Mouse (Mus musculus) midbrain, embryonic 13.5 days (tissue): ENCODE measurements around the gene Bmi1. TPM values are rescaled to one million over a fixed set of nuclear protein-coding genes. Genes with fewer than 3 reads are reported as not detected.
A peak's percentile ranks its signal among the peaks of the same experiment; 100 is the strongest.

ENCODE experiments used
- ATAC-seq: fragments of 200-750 bp; cut with Nextera tagmentation; 2 replicates; pipeline ENCODE4 v1.8.0; 2017; ENCODE audit warnings: mild to moderate bottlenecking, moderate TSS enrichment, moderate library complexity
- H3K27ac ChIP-seq: fragments of 300-500 bp; sonication (generic); 2 replicates; pipeline ENCODE4 v1.5.1; 2015; ENCODE audit warnings: inconsistent platforms, mild to moderate bottlenecking, moderate library complexity
- H3K27me3 ChIP-seq: fragments of 300-500 bp; sonication (generic); 2 replicates; pipeline ENCODE4 v1.6.1; 2015; ENCODE audit warnings: mild to moderate bottlenecking, inconsistent platforms
- H3K36me3 ChIP-seq: fragments of 300-500 bp; sonication (generic); 2 replicates; pipeline ENCODE4 v1.6.1; 2015; ENCODE audit warnings: mild to moderate bottlenecking, inconsistent platforms
- H3K4me1 ChIP-seq: fragments of 300-500 bp; sonication (generic); replicated peaks from 2 replicates; pipeline ENCODE4 v1.6.1; 2015; ENCODE audit warnings: inconsistent platforms
- H3K4me2 ChIP-seq: fragments of 300-500 bp; sonication (generic); replicated peaks from 2 replicates; pipeline ENCODE4 v1.6.1; 2015; ENCODE audit warnings: moderate library complexity, mild to moderate bottlenecking, inconsistent platforms
- H3K4me3 ChIP-seq: fragments of 300-500 bp; sonication (generic); replicated peaks from 2 replicates; pipeline ENCODE4 v1.5.1; 2015; ENCODE audit warnings: mild to moderate bottlenecking, inconsistent platforms
- H3K9ac ChIP-seq: fragments of 300-500 bp; sonication (generic); replicated peaks from 2 replicates; pipeline ENCODE4 v1.6.1; 2015; ENCODE audit warnings: mild to moderate bottlenecking, inconsistent platforms
- H3K9me3 ChIP-seq: fragments of 300-500 bp; sonication (generic); 2 replicates; pipeline ENCODE4 v1.6.1; 2016; ENCODE audit warnings: mild to moderate bottlenecking, inconsistent platforms
- WGBS: fragments of 180-500 bp; shearing (Covaris S2); methylation state at CpG from one replicate; pipeline ENCODE4 v1.1.7; 2015; 5-methylcytosine and 5-hydroxymethylcytosine counted together
- polyA plus RNA-seq: library from polyadenylated mRNA; unstranded; fragments of >200 nt; fragmentation: Nextera tagmentation; extraction: Ambion mirVana; gene quantifications from 2 replicates; pipeline ENCODE4 v1.2.1, GENCODE M21; 2015

The Bmi1 gene
- polyA plus RNA-seq, 1 experiment from 2014 or later: 33.9 TPM

DNA sequence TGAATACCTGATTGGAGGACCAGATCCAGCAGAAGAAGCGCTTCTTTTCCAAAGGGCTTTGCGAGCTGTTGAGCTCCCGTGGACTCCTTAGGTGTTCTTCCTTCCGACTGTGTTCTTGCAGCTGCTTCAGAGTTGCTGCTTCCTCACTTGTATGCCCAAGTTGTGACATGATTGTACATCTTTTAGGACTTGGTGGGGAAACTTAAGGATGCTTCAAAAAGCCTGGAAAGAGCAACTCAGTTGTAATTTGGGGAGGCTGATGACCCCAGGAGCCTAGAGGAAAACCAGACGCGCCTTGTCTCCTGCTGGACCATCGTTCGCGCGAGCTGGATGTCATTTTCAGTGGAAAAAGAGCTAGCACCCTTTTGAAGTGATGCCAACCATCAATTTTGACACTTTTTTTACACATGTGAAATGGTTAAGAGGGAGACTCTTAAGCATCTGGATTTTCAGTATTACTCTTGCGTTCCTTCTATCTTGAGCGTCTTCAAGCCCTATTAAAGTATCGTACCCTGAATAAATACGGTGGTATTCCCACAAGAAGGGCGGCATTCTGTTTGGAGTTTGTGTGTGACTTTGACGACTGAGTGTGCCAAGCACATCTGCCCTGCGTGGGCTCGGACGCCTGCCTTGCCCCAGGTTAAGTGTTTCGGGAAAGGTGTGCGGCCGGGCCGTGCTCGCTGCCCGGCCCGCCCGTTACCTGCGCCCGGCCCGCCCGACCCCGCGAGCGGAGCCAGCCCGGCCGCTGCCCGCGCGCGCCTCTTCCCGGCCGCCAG, 949 bp upstream of the Bmi1 start:
- H3K36me3 ChIP-seq: no peaks in the 10 kb centered on the region
- peak overlapping the region; percentile 89 for H3K4me3 ChIP-seq
- peaks cover 40% of the 10 kb centered on the region for H3K27me3 ChIP-seq
- no peak for ATAC-seq
- H3K9ac ChIP-seq: peak overlapping the region; percentile 96
- 4% methylated on average over 40 of the region's 42 CpGs for WGBS
- no peaks in the 10 kb centered on the region for H3K9me3 ChIP-seq
- peak overlapping the region; percentile 98 for H3K27ac ChIP-seq
- H3K4me2 ChIP-seq: peak overlapping the region; percentile 85
- H3K4me1 ChIP-seq: peaks cover 48% of the 10 kb centered on the region

DNA sequence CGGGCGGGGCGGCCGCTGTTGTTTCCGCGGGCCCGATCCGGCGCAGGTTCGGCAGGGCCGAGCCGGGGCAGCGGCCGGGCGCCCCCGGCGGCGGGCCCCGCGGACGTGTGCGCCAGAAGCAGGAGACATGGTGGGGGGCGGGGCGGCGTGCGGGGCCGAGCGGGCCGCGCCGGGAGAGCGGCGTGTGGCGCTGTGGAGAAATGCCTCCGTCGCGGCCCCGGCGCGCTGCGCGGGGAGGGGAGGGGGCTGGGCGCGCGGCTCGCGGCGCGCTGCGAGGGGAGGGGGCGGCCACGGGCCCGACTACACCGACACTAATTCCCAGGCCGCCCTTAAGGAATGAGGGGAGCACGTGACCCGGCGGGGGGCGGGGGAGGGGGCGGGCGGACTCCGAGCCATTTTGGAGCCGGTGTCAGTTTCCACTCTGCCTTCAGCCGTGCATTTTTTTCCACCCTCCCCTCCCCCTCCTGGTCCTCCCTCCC, 322 bp upstream of the Bmi1 start:
- no peaks in the 10 kb centered on the region for H3K36me3 ChIP-seq
- WGBS: 0% methylated on average over 10 of the region's 64 CpGs
- peak overlapping the region; percentile 89 for H3K4me3 ChIP-seq
- H3K27me3 ChIP-seq: peaks cover 46% of the 10 kb centered on the region
- peak; percentile 87 for ATAC-seq
- H3K9me3 ChIP-seq: no peaks in the 10 kb centered on the region
- H3K4me1 ChIP-seq: peaks cover 51% of the 10 kb centered on the region
- peak overlapping the region; percentile 96 for H3K9ac ChIP-seq
- H3K27ac ChIP-seq: peak overlapping the region; percentile 98
- H3K4me2 ChIP-seq: peak overlapping the region; percentile 85

DNA sequence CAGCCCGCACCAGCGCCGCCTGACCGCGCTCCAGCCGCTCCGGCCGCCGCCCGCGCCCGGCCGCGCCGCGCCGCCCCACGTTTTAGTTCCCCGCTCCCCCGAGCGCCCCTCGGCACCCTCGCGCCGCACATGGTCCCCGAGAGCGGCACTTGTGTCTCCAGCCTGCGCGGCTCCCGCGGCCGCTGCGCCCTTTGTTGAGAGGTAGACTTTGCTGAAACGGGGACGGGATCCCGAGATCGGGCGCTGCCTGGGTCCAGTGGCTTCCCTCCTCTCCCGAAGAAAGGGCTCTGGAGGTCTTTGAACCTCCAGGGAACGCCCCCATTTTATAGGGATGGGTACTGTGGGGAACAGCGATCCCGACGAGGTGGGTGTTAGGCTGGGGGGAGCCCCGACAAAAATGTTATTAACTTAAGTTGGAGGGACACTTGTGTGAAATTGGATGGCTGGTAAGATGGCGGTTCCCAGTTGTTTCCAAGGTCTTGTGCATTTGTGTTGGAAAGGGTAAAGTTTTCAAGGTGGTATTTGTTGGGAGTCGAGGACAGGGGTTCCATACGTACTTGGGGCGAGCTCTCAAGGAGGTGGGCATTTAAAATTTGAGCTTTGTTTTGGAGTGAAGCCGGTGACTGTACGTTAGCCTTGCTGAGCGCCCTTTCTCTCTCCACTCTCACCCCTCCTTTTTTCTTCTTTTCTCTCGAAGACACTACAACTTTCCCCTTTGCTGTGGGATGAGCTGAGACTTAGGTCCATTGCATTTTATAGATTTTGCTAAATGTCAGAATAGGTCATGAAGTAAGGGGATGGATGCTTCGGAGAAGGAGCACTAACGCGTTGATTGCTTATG, 1.0 kb downstream of the Bmi1 start:
- peak; percentile 15 for ATAC-seq
- H3K27me3 ChIP-seq: peaks cover 59% of the 10 kb centered on the region
- peak overlapping the region; percentile 89 for H3K4me3 ChIP-seq
- H3K36me3 ChIP-seq: peaks cover 5% of the 10 kb centered on the region
- peaks cover 50% of the 10 kb centered on the region for H3K4me1 ChIP-seq
- peak overlapping the region; percentile 98 for H3K27ac ChIP-seq
- peak overlapping the region; percentile 96 for H3K9ac ChIP-seq
- peak overlapping the region; percentile 85 for H3K4me2 ChIP-seq
- H3K9me3 ChIP-seq: no peaks in the 10 kb centered on the region
- under 1% methylated on average over 42 of the region's 55 CpGs for WGBS

DNA sequence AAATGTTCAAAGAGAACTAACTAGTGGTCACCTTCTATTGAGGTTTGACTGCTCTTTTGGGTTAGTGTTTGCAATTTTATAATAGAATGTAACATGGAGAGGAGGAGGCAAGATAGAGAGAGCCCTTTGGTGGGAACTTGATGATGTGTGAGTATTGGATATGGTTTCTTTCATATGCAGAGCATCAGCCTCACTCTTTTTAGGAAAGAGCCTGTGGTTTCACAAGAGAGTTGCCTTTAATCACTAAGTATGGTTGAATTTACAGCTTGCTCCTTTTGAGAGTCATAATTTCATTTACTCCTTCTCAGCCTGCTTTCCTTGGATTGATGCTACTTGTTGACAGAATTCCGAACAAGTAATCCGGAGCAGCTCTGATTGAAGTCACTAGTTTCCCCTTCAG, 2.9 kb downstream of the Bmi1 start:
- Histone ChIP-seq H3K27ac (no peak overlapping the region), H3K9ac (no peak overlapping the region), H3K4me3 (0 out of 2 replicates have a peak overlapping the region, but pooled peaks have one; percentile 2), H3K27me3 (peaks cover 66% of the 10 kb centered on the region), H3K4me1 (peaks cover 37% of the 10 kb centered on the region), H3K4me2 (no peak overlapping the region), H3K9me3 (no peaks in the 10 kb centered on the region), H3K36me3 (peaks cover 16% of the 10 kb centered on the region)
- ATAC-seq: no peak
- WGBS: 25% methylated on average over 2 of the region's 2 CpGs

DNA sequence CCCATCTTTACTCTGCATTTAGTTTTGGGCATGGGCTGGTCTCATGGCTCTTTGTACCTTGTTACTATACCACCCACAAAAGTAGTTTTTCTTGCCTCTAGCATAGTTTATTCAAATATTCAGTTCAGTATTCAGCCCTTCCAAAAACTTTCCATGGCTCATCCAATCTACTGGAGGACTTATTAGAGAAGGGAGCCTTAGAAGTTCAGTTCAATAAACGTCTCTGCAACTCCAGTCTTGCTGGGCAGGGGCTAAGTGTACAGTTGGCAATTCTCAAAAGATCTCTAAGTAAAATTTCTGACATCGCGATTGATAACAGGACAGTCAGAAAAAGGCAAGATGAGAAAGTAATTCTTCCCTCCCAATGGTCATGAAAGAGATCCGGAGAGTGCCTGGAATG, 3.7 kb downstream of the Bmi1 start:
- Histone ChIP-seq H3K4me3 (peak overlapping the region; percentile 35), H3K27me3 (peaks cover 66% of the 10 kb centered on the region), H3K4me1 (peaks cover 37% of the 10 kb centered on the region), H3K9me3 (no peaks in the 10 kb centered on the region), H3K4me2 (peak overlapping the region; percentile 55), H3K36me3 (peaks cover 16% of the 10 kb centered on the region), H3K27ac (no peak overlapping the region), H3K9ac (no peak overlapping the region)
- ATAC-seq: no peak
- 0% methylated on average over 4 of the region's 4 CpGs for WGBS

DNA sequence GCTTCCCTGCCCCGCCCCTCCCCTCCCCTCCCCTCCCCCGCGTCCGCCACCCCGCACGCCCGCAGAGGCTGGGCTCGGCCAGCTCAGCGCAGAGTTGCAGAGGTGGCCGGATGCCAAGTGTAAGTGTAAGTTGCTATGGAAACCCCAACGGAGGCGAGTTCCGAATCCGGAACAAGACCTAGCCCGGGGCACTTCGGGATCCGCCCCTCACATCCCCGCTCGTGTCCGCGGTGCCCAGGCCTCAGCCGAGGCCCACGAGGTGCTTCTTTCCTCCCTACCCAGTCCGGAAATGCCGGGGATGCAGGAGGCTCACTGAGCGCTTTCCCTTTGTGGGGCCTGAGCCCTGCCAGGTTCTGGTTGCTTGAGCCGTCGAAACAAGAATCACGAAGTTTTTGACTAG, 4.1 kb downstream of the Bmi1 start:
- WGBS: 2% methylated on average over 29 of the region's 29 CpGs
- Histone ChIP-seq H3K36me3 (peaks cover 16% of the 10 kb centered on the region), H3K27me3 (peaks cover 65% of the 10 kb centered on the region), H3K27ac (no peak overlapping the region), H3K9me3 (no peaks in the 10 kb centered on the region), H3K4me2 (peak overlapping the region; percentile 55), H3K4me3 (peak overlapping the region; percentile 35), H3K9ac (0 out of 2 replicates have a peak overlapping the region, but pooled peaks have one; percentile 39), H3K4me1 (peaks cover 32% of the 10 kb centered on the region)
- no peak for ATAC-seq

DNA sequence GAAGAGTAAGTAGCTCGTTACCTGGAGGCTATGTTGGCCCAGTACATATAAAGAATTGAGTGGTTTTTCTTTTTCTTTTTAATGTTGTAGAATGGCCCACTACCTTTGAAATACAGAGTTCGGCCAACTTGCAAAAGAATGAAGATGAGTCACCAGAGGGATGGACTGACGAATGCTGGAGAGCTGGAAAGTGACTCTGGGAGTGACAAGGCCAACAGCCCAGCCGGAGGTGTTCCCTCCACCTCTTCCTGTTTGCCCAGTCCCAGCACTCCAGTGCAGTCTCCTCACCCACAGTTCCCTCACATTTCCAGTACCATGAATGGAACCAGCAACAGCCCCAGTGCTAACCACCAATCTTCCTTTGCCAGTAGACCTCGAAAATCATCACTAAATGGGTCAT, 7.2 kb downstream of the Bmi1 start:
- WGBS: 71% methylated on average over 5 of the region's 5 CpGs
- H3K27ac ChIP-seq: no peak overlapping the region
- peaks cover 28% of the 10 kb centered on the region for H3K4me1 ChIP-seq
- H3K4me3 ChIP-seq: no peak overlapping the region
- H3K36me3 ChIP-seq: peaks cover 16% of the 10 kb centered on the region
- peaks cover 94% of the 10 kb centered on the region for H3K27me3 ChIP-seq
- no peak for ATAC-seq
- H3K9ac ChIP-seq: no peak overlapping the region
- H3K9me3 ChIP-seq: no peaks in the 10 kb centered on the region
- no peak overlapping the region for H3K4me2 ChIP-seq

DNA sequence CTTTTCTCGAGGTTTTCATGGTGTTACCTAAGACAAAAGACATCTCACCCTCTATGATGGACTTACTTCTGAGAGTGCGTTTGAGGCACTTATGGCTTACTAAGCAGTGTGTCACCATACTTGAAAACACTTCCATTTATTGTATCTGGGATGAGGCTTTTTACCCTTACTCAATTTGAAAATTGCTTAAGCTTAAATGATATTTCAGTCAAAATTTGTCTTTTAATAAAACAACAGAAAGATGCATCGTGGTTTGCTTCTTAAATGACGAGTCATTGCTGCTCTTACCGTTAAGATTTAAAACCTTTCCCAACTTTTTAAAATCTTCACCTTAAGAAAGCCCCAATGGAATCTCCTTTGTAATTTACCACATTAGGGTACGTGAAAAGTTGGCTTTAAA, 9.6 kb downstream of the Bmi1 start:
- Histone ChIP-seq H3K27ac (no peak overlapping the region), H3K36me3 (peaks cover 16% of the 10 kb centered on the region), H3K4me3 (no peak overlapping the region), H3K4me2 (no peak overlapping the region), H3K9ac (no peak overlapping the region), H3K9me3 (no peaks in the 10 kb centered on the region), H3K4me1 (peaks cover 21% of the 10 kb centered on the region), H3K27me3 (peaks cover 91% of the 10 kb centered on the region)
- 28% methylated on average over 6 of the region's 6 CpGs for WGBS
- ATAC-seq: no peak

DNA sequence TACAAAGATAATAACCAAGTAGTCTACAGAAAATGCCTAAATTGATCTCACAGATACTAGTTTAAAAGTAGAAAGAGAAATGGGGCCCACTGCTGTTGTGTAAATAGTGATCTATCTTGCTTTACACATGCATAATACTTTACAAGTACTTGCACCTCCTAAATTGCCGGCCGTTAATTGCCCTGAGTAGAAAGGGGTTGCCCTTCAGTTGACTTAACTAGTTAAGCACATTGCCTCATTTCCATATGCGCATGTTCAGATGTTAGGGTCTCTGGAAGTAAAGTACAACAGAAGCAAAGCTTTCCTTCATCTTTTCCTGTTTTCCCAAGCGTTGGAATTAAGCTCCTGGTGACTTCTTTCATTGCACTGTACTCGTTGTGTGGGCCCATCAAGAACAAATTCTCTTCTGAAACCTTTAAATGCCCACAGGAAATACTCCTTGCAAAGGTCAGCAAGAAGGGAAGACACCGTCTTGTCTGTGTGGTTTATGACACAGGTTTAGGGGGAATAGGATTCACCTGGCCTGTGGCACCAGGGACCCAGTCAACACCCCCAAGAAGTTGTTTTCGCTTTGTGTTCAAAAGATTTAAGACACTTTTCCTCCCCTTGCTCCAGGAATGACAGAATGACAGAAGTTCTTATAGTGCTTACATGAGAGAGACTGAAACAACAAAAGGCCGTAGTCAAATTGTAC, 10.2 kb downstream of the Bmi1 start:
- Histone ChIP-seq H3K4me1 (peaks cover 21% of the 10 kb centered on the region), H3K27ac (no peak overlapping the region)

DNA sequence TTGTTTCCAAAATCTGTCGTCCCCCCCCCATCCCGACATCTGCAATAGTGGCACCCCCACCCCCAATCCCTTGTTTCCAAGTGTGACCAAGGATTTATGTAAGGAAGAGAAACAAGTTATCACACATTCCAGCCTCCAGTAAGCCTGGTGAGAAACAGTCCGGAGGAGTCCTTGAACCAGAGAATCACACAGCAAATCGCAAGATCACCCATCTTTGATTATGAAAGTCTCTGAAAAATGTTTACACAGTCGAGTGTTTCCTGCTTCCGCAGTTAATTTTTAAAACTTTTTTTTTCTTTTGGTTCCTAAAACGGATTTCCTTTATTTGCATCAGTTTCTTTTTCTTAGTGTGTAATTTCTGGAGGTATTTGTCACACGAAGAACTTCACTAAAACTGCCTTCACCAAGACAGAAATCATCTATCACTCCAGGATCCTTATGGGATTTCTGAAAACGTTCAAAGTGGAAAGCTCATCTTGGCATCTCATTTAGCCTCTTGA, 10.9 kb downstream of the Bmi1 start:
- H3K4me1 ChIP-seq: peaks cover 21% of the 10 kb centered on the region
- no peak overlapping the region for H3K9ac ChIP-seq
- no peak for ATAC-seq
- H3K4me3 ChIP-seq: no peak overlapping the region
- H3K9me3 ChIP-seq: no peaks in the 10 kb centered on the region
- WGBS: 9% methylated on average over 9 of the region's 9 CpGs
- no peak overlapping the region for H3K4me2 ChIP-seq
- H3K36me3 ChIP-seq: peaks cover 11% of the 10 kb centered on the region
- H3K27ac ChIP-seq: no peak overlapping the region
- H3K27me3 ChIP-seq: peaks cover 90% of the 10 kb centered on the region

More for the DNA sequence above, 10.2 kb downstream of the Bmi1 start:
- no peak overlapping the region for H3K4me2 ChIP-seq
- no peaks in the 10 kb centered on the region for H3K9me3 ChIP-seq
- no peak overlapping the region for H3K9ac ChIP-seq
- 13% methylated on average over 8 of the region's 8 CpGs for whole genome bisulfite sequencing
- peaks cover 90% of the 10 kb centered on the region for H3K27me3 ChIP-seq
- peaks cover 16% of the 10 kb centered on the region for H3K36me3 ChIP-seq
- ATAC-seq: no peak
- no peak overlapping the region for H3K4me3 ChIP-seq

DNA sequence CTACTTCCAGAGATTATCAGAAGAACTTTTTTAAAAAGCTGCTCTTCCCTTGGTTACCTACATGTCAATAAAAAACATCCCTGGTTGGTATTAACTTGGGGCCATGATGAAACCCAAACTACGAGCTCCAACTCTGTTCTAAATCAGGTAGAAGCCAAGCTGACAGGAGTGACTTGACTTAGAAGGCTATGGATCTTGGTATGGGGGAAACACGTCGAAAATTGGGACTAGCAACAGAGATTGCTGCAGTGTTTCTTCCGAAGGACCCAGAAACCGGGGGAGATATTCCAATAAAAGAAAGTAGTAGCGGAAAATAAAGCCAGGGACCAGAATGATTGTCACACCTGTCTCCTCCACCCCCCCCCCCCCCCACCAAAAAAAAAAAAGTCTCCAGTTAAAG, 11.5 kb downstream of the Bmi1 start:
- Histone ChIP-seq H3K4me1 (peaks cover 21% of the 10 kb centered on the region), H3K9ac (no peak overlapping the region), H3K36me3 (peaks cover 8% of the 10 kb centered on the region), H3K4me2 (peak overlapping the region; percentile 76; the same call in 1 of the 2 replicates), H3K27ac (no peak overlapping the region), H3K4me3 (peak overlapping the region; percentile 50), H3K9me3 (no peaks in the 10 kb centered on the region), H3K27me3 (peaks cover 90% of the 10 kb centered on the region)
- 5% methylated on average over 6 of the region's 6 CpGs for WGBS
- ATAC-seq: no peak
